Mouse (Mus musculus): ENCODE results near the gene Amdhd1.
"Not testable (repeated sequence)": the region's sequence is repeated elsewhere in the genome, so short reads cannot be mapped to it uniquely, and the experiment has no call there.

Amdhd1 gene

DNA sequence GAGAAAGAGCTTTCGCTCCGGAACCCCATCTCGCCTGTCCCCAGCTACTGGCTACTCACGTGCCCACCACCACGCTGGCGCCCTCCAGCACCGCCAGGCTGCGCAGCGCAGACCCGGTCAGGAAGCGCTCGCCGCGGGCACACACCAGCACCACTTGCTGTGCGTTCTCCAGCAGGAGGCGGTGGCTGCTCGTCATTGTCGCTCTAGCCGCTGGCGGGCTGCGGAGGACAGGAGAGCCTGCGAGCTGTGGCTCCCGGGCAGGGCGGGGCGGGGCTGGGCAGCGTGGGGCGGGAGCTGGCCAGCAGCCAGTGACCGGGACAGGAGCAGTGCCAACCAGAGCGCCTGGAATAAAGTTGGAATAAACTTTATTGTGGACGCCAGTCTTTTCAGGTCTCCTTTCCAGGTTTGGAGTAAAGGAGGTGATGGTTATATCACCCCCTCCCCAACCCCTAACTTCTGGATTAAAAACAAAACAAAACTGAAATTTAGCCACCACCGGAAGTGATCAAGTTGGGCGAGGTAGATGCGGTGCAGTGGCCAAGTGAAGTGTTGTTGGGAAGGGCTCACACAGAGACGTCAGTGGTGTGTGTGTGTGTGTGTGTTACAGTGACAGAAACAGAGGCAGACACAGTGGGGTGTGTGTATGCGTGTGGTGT, at the start of gene Amdhd1:
Gene Amdhd1, minus strand, starts transcription at position 259 of the 656 bp plus-strand sequence.
- peak; percentile 93 for DNase-seq (ENCODE audit: low spot score)

- DNase-seq (ENCODE audit: low spot score): peak; percentile 98
Measured at GRCm38 (mm10) chr10:93589281-93589848, 49.5 kb upstream of the Amdhd1 start, which contains the start of gene Snrpf. Gene Snrpf (minus strand): TSS chr10:93589706.

GRCm38 (mm10) chr10:93588796-93589195, 49.0 kb upstream of the Amdhd1 start:
- DNase-seq (ENCODE audit: low spot score): peak; percentile 27

DNA sequence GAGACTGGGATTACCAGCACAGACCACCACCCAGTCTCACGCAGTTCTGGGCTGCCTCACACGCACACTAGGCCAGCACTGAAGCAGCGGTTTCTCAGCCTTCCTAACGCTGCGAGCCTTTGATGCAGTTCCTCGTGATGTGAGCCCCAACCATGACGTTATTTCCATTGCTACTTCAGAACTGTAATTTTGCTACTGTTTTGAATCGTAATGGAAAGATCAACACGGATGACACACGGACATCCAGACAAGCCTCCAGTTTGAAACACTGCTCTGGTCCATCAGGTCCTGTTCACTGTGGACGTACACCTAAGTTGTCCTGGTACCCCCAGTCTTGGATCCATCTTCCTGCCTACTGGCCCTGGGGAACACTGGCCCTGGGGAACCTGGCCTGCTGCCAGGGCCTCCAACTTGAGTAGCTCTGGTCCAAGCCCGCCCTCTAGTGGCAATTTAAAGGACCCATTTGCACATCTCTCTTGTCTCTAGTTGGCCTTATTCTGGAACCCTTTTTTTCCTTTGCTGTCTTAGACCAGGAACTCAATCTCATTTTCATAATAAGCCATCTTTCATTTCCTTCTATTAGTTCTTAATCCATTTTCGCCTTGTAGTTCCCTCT, 37.5 kb upstream of the Amdhd1 start:
- DNase-seq (ENCODE audit: low spot score): peak; percentile 87

DNA sequence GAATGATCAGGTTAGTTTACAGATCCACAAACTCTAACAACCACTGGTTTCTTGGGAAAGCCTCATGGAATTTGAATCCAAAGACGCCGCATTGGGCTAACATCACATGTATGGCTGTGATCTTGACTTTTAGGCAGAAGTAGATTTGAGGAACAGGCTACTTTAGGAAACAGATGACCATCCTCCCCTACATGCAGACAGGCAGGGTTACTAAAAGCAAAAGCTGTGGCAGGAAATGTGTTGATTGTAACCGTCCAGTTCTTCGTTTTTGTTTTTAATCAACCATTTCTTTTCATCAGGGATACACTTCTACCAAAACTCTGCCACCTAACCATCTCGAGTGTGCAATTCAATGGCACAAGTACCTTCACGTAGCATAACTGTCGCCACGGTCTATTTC, 36.1 kb upstream of the Amdhd1 start:
- no peak for DNase-seq (ENCODE audit: low spot score)

DNA sequence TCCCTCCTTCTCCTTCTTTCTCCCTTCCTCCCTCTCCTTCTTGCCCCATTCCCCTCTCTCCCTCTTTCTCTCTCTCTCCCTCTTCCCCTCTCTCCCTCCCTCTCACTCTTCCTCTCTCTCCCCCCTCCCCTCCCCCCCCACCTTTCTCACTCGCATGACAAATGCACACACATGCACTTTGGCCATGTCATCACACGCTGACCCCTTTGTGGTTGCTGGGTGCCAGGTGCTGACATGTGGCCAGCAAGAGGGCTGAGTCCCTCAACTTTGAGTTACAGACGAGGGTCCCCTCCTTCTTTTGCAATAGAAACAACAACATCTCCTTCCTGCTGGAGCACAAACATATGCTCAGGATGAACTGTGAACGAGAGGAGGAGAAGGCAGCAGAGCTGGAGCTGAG, 35.1 kb upstream of the Amdhd1 start:
- DNase-seq (ENCODE audit: low spot score): no peak

DNA sequence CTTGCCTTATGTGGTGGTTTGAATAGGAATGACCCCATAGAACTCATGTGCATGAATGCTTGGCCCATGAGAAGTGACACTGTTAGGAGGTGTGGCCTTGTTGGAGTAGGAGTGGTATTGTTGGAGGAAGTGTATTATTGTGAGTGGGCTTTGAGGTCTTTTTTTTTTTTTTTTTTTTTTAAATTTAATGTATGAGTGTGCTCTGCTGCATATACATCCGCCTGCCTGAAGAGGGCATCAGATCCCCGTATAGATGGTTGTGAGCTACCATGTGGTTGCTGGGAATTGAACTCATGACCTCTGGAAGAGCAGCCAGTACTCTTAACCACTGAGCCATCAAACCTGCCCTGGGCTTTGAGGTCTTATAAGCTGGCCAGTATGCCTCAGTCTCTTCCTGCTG, 32.4 kb upstream of the Amdhd1 start:
- DNase-seq (ENCODE audit: low spot score): no peak

DNA sequence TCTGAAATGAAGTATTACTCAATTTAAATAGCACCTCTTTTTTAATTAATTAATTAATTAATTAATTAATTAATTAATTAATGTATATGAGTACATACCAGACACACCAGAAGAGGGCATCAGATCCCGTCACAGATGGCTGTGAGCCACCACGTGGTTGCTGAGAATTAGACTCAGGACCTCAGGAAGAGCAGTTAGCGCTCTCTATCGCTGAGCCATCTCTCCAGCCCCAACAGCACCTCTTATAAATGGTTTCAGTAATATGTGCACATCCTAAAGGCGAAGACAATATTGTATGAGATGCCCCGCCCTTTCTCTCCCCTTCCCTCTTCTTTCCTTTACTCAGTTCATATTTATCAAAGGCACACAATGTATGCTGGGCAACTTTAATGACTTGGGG, 28.8 kb upstream of the Amdhd1 start:
- DNase-seq (ENCODE audit: low spot score): no peak

- no peak for DNase-seq (ENCODE audit: low spot score)
Measured at GRCm38 (mm10) chr10:93567841-93568566, 28.2 kb upstream of the Amdhd1 start.

GRCm38 (mm10) chr10:93567066-93567465, 27.2 kb upstream of the Amdhd1 start:
- DNase-seq (ENCODE audit: low spot score): no peak

- DNase-seq (ENCODE audit: low spot score): no peak
Measured at GRCm38 (mm10) chr10:93564518-93565090, 24.8 kb upstream of the Amdhd1 start.

DNA sequence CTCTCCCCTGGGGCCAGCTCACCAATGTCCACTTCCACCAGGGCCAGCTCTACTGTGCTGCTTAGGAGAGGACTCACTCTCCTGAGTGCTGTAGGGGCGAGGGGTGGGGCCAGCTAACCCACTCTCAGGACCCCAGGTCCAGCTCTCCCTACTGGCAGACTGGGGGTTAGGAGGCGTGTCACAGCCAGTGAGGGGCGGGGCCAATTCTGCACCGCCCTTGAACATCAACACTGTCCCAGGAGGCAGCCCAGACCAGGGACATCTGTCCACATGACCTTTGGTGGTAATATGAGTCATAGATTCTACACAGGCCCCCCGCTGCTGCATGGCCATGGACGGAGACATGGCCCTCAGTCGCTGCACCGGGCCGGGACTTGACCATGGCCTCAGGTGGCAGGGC, 20.0 kb upstream of the Amdhd1 start:
- no peak for DNase-seq (ENCODE audit: low spot score)

DNA sequence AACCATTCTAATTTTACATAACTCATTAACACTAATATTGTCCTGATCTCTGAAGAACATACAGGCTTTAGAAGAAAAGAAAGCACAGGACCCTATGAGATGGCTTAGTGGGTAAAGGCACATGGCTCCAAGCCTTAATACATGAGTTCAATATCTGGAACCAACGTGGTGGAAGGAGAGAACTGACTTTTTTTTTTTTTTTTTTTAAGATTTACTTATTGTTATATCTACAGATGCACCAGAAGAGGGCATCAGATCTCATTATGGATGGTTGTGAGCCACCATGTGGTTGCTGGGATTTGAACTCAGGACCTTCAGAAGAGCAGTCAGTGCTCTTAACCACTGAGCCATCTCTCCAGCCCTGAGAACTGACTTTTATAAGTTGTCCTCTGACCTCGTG, 18.1 kb upstream of the Amdhd1 start:
- not testable (repeated sequence) for DNase-seq (ENCODE audit: low spot score)

DNA sequence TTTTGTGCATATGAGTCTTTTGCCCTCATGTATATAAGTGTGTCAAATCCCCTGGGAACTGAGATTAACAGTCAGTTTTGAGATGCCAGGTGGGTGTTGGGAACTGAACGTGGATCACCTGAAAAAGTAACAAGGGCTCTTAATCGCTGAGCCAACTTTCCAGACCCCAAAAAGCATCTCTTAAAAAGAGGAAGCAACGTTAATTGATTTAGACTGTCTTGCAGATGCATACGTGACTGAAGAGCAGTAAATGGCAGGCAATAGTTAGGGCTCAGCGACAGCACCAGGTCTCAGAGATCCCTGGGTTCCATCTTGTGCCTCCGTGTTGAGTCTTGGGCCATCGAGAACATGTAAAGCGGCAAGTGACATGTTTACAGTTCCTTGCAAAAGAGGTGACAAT, 12.8 kb upstream of the Amdhd1 start:
- no peak for DNase-seq (ENCODE audit: low spot score)

GRCm38 (mm10) chr10:93549821-93550220, 10.0 kb upstream of the Amdhd1 start:
- DNase-seq (ENCODE audit: low spot score): peak; percentile 59

GRCm38 (mm10) chr10:93548991-93549390, 9.2 kb upstream of the Amdhd1 start:
- DNase-seq (ENCODE audit: low spot score): peak; percentile 88

DNA sequence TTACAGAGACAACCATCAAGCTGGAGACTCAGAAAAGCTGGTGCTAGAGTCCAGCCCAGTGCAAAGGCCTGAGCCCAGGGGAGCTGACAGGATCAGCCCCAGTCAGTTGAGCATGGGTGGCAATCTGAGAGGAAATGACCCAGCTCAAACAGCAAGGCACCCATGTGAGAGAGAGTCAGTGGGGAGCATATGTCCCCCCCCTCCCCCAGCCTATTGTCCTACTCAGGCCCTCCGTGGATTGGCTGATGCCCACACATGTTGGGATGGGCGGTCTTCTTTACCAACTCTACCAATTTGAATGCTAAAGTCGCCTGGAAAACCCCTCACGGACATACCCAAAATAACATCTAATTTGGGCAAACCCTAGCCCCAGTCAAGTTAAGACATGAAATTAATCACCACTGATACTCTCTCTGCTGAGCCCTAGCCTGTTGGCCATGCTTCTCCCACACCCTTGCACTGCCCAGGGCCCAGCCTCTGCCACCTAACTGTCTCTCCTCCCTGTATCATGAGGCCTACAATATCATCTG, 8.0 kb upstream of the Amdhd1 start:
- no peak for DNase-seq (ENCODE audit: low spot score)

DNA sequence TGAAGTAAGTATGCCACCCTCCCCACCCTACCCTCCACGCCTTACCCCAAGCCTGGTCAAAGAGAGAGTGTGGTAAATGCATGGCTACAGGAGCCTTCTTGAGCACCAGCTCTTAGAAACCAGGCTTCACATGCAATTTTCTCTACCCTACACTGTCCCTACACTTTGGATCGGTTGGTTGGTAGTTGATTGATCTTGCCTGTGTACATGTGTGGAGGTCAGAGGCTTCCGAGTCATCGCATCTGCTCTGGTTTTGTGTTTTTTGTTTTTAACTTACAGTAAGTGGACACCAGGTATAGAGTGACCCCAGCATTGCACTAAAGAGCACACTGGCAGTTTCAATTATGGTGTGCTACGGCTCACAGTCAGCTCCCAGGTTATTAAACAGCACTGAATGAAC, 4.3 kb upstream of the Amdhd1 start:
- no peak for DNase-seq (ENCODE audit: low spot score)

- DNase-seq (ENCODE audit: low spot score): no peak
Measured at GRCm38 (mm10) chr10:93543176-93543575, 3.3 kb upstream of the Amdhd1 start.

DNA sequence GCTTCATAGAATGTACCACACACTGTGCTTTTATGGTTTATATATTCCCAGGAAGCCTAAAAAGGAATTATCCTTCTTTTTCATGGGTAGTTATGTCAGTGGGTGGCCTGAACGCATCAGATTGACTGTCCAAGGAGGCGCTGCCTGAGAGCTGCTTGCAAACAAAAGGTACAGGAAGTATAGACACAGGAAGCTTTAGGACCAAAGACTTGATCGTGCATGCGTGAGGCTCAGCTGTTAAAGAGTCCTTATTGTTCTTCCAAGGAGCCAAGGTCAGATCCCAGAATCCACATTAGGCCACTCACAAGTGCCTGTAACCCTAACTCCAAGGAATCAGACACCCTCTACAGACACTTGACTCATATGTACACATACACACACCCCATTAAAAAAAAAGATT, 2.5 kb upstream of the Amdhd1 start:
- DNase-seq (ENCODE audit: low spot score): no peak

DNA sequence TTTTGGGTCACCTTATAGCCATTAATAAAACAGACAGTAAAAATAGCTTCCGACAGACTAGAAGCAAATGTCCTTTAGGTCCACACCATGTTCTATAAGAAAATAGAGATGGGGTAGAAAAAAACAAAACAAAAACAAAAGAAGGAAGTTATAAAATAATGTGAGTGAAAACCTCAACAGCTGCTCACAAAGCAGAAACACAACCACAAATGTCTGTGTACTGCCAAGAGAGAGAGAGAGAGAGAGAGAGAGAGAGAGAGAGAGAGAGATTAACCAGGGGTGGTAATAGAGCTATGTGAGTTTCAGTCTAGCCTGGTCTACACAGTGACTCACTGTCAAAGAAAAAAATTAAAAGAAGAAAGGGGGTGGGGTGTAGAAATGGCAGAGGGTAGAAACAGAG, 1.8 kb upstream of the Amdhd1 start:
- no peak for DNase-seq (ENCODE audit: low spot score)

Data from MN1 (cell line).